Mouse (Mus musculus) adrenal gland, adult (tissue): ENCODE results near the gene Pabpn1l.

Experiments used
- DNase-seq, 2 experiments: peaks; one replicate each; pipeline ENCODE4 v3.0.0; 2022 to 2023; ENCODE audit warnings: low spot score in 1 of 2; ENCODE audit not compliant: inconsistent age in 2 of 2

The Pabpn1l gene

GRCm38 (mm10) chr8:122622727-122623126, at the start of gene Pabpn1l:
Gene Pabpn1l (minus strand): TSS chr8:122622739.
- no peak for DNase-seq

DNA sequence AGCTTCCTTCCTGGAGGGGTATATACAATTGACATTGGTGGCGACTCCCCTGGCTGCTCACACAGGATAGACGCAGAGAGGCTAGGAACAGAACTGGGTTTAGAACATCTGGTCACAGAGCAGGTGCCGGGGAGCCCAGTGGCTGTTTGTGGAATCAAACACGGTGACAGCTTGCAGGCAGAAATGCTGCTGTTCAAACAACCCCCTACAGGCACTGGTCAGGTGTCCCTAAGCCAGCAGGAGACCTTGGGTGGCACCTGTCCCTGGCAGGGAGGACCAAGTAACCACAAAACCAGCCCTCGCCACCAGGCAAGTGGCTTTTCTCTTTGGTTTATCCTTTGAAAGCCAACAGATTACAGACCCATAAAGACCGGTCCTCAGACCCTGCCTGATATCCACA, 49.4 kb upstream of the Pabpn1l start:
- DNase-seq, result no peak

DNA sequence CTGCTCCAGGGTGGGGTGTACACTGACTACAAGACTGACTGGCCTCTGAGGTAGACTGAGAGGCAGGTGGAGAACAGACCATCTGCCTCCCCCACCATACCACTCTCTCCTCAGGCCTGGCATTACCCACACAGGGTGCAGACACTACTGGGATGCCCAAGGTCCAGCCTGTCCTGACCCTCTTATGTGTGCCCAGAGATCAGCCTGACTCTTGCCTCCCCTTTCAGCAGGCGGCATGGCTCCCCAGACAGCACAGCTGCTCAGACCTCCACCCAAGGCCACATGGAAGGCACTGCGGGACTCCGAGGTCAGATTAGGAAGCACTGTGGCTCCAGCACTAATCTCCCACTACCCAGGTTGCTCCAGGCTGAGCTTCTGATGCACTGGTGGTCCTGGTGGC, 48.2 kb upstream of the Pabpn1l start:
- DNase-seq, result no peak

GRCm38 (mm10) chr8:122670001-122670400, 47.5 kb upstream of the Pabpn1l start:
- no peak for DNase-seq

DNA sequence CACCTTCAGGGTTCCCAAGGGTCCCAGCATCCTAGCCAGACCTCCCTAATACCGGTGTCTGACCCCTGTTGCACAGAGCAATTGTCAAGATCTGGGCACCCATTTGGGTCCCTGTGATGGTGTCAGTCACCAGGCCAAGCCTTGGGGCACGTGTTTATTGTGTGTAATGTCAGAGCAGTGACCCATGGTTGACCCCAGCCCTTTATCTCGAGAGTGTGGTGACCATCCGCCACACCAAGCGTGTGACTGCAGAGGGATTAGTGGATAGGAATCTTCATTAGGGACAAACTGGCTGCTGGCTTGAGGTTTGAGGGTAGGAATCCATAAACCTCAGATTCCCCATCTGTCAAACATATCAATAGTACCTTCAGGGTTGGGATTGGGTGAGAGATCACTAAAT, 46.8 kb upstream of the Pabpn1l start:
- no peak for DNase-seq

- peak; percentile 75 to 80 for DNase-seq
These were observed 45.3 kb upstream of the Pabpn1l start for GRCm38 (mm10) chr8:122667854-122668253.

- DNase-seq, result no peak
These were observed 44.3 kb upstream of the Pabpn1l start for GRCm38 (mm10) chr8:122666827-122667226.

DNA sequence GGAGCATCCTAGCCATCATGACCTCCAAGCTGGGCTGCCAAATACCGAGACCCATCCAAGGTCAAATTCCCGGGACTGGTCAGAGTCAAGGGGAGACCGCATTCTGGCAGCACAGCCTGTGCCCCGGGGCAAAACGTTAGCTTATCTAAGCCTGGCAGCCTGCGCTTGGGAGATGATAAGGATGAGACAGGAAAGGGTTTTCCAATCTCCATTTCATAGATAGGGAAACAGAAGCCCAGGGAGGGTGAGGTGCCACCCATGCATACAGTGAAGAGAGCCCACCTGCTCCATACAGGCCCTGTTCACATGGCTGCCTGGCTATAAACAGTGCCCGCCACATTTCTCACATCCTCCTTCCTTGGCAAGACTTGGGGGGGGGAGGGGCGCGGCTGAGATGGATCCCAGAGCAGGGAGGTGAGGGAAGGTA, 43.8 kb upstream of the Pabpn1l start:
- peak; percentile 90 to 93 for DNase-seq

DNA sequence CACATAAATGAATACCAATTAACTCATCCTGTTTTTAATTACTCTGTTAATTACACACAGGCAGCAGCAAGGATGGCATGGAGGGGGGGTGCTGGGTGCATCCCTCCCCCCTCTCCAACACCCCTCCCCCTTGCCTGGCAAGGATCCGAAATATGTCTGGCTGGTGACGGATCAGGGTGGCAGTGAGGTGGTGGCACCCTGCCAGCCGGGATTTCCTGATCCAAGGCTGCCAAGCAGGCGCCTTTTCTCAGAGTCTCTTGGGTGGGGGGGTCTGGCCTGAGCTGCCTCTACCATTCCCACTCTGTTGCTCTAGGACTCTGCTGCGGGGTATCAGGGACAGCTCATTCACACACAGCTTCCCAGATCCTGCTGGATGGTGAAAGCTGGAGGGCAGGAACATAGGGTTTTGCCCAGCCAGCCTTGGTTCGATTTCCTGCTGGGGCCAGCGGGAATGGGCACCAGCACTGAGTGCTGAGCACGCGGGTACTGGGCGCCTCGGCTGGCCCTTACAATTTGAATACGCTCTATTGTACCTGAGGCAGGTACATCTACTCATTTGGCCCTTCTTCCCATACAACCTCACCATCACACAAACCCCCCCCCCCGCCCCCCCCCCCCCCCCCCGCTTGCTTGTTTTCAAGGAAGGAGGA, 43.3 kb upstream of the Pabpn1l start:
- peak; percentile 84 to 91 for DNase-seq

- peak; percentile 65 to 78 for DNase-seq
These were observed 42.7 kb upstream of the Pabpn1l start for GRCm38 (mm10) chr8:122665221-122665620.

- DNase-seq, result no peak
These were observed 41.1 kb upstream of the Pabpn1l start for GRCm38 (mm10) chr8:122663670-122664069.

DNA sequence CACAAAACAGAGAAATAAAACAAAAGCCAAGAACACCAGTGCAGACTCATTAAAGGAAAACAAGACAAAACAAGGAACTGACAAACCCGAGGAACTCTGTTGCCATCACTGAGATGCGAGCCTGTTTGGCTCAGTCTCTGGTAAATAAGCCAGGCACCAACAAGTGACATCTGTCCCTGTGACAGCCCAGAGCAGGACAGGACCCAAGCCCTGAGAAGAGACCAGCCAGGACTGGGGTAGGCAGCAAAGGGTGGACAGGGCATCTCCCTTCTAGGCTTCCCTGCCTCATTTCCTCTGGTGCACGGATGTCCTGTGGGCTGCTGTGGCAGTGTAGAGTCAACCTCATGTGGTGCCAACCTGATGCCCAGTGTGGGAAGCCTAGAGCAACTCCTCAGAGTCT, 40.6 kb upstream of the Pabpn1l start:
- peak in 1 of 2 experiments; percentile 49 for DNase-seq

DNA sequence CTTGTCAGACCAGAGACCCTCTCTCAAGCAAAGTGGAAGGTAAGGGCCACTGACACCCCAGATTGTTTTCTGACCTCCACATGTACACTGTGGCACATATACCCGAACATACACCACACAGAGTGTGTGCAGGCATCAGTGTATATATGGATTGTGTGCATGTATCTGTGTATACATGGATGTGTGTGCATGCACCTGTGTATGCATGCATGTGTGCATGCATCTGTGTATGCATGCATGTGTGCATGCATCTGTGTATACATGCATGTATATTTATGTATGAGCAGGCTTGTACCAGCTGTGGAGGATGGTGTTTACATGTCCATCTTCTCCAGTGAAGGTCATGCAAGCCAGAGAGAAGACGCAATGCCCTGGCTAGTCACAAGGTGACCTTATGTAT, 39.4 kb upstream of the Pabpn1l start:
- no peak for DNase-seq

DNA sequence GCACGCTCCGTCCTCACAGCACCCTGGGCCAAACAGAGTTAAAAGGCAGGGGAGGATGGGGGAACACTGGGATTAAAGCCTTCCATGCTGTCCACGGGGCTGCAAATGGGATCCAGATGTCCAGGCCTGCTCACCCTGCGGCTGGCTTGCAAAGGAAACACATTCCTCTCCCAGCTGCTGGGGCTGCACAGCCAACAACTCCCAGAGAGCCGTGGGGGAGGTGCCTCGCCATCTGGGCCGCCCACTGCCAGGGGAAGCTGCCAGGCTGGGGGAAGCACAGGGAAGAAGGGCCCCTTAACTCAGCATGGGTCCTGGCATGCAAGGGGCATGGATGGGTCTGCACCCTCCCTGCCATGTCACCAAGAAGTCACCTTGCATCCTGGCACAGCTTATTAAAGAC, 38.6 kb upstream of the Pabpn1l start:
- DNase-seq, result peak in 1 of 2 experiments; percentile 57

DNA sequence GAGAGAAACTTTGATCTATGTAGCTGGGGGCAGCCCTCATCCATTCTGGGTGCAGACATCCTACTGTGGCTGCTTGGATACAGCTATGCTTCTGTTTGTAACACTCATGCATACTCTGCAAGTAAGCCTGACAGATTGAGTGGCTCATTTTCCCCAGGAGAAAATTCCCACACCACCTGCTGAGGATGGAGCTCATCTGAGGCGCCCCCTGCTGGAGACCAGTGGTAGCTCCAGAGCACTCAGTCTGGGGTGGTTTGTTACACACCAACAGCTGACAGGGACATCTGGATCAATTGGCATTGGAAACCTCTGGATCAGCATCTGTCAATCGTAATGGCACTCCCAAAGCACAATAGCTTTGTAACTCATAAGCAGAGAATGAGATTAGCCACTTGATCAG, 37.5 kb upstream of the Pabpn1l start:
- DNase-seq, result peak in 1 of 2 experiments; percentile 61

- DNase-seq, result no peak
These were observed 36.2 kb upstream of the Pabpn1l start for GRCm38 (mm10) chr8:122658807-122659160.

- no peak for DNase-seq
These were observed 35.7 kb upstream of the Pabpn1l start for GRCm38 (mm10) chr8:122658149-122658806.

- peak; percentile 94 to 97 for DNase-seq
These were observed 33.8 kb upstream of the Pabpn1l start for GRCm38 (mm10) chr8:122656056-122656999.

DNA sequence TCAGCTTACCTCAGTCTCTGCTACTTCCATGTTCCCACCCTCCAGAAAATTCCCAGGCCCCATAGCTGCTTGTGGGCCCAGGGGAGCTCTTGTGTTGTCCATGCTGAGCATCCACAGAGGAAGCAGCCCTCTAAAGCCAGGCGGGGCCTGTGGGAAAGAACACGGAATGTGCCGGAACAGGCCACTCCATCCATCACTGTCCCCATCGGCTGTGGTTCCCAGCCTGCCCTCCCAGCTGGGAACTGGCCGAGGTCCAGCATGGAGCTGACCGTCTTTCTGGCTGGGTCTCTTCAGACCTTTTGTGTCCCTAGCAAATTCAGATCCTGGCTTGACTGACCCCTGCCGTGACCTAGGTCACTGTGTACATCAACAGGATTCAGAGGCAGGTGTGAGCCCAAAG, 32.2 kb upstream of the Pabpn1l start:
- DNase-seq, result peak; percentile 84 to 86

DNA sequence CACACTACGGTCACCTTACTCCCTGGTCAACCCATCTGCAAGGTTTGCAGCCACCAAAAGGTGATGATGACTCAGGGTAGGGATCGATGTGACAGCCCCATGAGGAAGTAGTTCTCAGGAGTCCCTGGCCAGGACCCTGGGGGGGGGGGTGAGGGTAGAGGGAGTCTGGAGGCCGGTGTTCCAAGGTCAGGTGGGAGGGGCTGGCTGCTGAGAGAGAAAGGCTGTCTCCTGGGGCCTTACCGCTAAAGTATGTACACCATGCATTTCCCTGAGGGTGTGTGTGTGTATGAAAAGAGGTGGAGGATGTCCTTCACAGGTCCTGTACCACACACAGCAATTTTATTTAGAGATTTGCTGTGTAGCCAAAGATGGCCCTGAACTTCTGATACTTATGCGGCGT, 30.1 kb upstream of the Pabpn1l start:
- DNase-seq, result no peak

- peak in 1 of 2 experiments; percentile 26 for DNase-seq
These were observed 28.9 kb upstream of the Pabpn1l start for GRCm38 (mm10) chr8:122651326-122651921.
